ENCODE assay signal across 21 mouse cellular contexts in genomic region chr16:14306451-14306850, GRCm38 (mm10). TPM values are rescaled to one million over a fixed set of nuclear protein-coding genes. Genes with fewer than 3 reads are reported as not detected.
"Had no signal": no experiment of that assay in that cellular context is flagged by ENCODE, and none has a peak within 500 bp of the region (broad histone marks: within the 10 kb centered on the region; RNA-seq: fewer than 3 reads in every experiment).

No protein-coding gene starts in this region.

- H3K4me3 ChIP-seq: limb, embryonic 10.5 days; limb, embryonic 13.5 days; midbrain, embryonic 12.5 days; midbrain, embryonic 15.5 days; neural tube, embryonic 12.5 days; neural tube, embryonic 15.5 days had no signal

- H3K27ac ChIP-seq: limb, embryonic 10.5 days; limb, embryonic 13.5 days; macrophage; midbrain, embryonic 12.5 days; midbrain, embryonic 15.5 days; neural tube, embryonic 12.5 days; neural tube, embryonic 15.5 days; stomach, postnatal 0 days had no signal

- H3K27me3 ChIP-seq: limb, embryonic 13.5 days; midbrain, embryonic 12.5 days; midbrain, embryonic 15.5 days; neural tube, embryonic 12.5 days; neural tube, embryonic 15.5 days had no signal

- H3K9ac ChIP-seq: limb, embryonic 13.5 days; lung, embryonic 14.5 days; midbrain, embryonic 12.5 days; midbrain, embryonic 15.5 days; neural tube, embryonic 12.5 days; neural tube, embryonic 15.5 days had no signal

- DNase-seq: kidney, adult 18-20 months; kidney, adult 9 months; kidney, postnatal 14 days; kidney, postnatal 4 days; lung, embryonic 14.5 days; right cerebral cortex, adult 18-20 months; right cerebral cortex, postnatal 14 days; right cerebral cortex, postnatal 4 days; thymus, adult 2 months; thymus, postnatal 14 days; thymus, postnatal 4 days had no signal

- H3K4me2 ChIP-seq: limb, embryonic 13.5 days; lung, embryonic 14.5 days; midbrain, embryonic 12.5 days; midbrain, embryonic 15.5 days; neural tube, embryonic 12.5 days; neural tube, embryonic 15.5 days had no signal

- H3K9me3 ChIP-seq: limb, embryonic 10.5 days; limb, embryonic 13.5 days; midbrain, embryonic 12.5 days; midbrain, embryonic 15.5 days; neural tube, embryonic 12.5 days; neural tube, embryonic 15.5 days had no signal

- H3K4me1 ChIP-seq: limb, embryonic 10.5 days; limb, embryonic 13.5 days; midbrain, embryonic 12.5 days; midbrain, embryonic 15.5 days; neural tube, embryonic 12.5 days; neural tube, embryonic 15.5 days had no signal

- ATAC-seq: lung, postnatal 0 days; midbrain, embryonic 15.5 days had no signal

RNA-seq across cellular contexts. Expression of gene Myh11, which starts 15.3 kb away (rescaled TPM):
- total RNA-seq: megakaryocyte, adult 5-6 weeks had no signal
- polyA plus RNA-seq: macrophage had no signal
